Mouse (Mus musculus): ENCODE results near the gene Gnmt.
"Not testable (repeated sequence)": the region's sequence is repeated elsewhere in the genome, so short reads cannot be mapped to it uniquely, and the experiment has no call there.

Gene Gnmt

DNA sequence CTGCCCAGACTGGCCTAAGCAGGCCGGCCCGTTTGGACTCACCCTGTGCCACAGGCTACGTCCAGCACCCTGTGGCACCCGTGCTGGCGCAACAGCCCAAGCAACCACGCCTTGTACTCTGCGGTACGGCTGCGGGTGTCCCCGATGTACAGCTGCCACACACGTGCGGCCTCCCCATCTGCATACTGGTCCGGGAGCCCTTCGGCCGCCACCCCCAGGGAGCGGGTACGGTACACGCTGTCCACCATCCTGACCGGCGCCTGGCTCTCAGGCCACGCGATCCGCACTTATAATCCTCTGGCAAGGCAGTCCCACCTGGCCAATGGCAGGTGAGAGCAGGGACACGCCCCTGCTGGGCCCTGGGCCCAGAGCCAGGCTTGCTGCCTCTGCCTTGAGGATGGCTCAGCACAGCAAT, at the start of gene Gnmt:
TSS of gene Gnmt (minus strand) at position 265 of the 415 bp plus-strand sequence.
- DNase-seq (ENCODE audit: low read depth, low spot score), result no peak

DNA sequence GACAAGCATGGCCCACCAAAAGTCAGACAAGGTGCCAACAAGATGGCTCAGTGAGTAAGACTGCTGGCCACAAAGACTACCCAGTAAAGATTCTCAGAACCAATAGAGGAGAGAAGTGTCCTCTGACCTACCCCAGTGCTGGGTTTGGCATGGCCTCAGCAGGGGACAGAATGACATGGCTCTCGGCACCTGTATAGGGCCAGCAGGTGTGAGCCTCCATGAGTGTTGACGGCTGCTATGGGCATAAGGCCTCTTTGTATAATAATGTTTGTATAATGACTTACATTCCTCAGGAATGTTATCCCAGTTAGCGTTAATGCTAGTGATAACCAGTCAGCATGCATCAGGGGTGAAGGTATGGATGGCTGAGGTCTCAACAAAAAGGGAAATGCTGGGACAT, 47.1 kb upstream of the Gnmt start:
- DNase-seq (ENCODE audit: low read depth, low spot score), result no peak

DNA sequence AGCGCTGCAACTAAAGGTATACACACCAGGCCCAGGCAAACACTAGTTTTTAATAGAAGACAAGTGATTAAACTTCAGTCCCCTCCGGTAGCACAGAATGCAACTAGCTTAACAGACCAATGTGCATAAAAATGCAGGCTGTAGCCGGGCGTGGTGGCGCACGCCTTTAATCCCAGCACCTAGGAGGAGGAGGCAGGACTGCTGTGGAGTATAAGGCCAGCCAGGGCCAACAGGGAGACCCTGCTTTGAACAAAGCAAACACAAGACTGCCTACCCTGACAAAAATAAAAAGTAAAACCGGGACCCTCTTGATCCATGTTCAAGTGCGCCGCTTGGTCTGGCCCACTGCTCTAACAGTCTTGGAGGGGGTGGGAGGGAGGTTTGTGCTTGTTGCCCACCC, 46.1 kb upstream of the Gnmt start:
- no peak for DNase-seq (ENCODE audit: low read depth, low spot score)

DNA sequence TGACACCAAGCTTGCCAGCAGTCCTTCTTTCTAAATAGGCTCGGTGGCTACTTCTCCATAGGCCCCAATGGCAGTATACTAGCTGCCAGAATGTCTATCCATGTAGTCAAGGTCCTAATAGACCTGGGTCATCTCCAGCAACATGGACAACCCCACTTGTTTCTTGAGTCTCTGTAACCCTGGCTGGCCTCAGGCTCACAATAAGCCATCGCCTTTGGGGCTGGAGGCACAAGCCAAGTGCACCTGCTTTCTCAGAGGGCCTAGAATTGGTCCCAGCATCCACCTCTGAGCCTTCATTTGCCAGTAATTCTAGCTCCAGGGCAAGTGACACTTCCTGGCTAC, 45.1 kb upstream of the Gnmt start:
- no peak for DNase-seq (ENCODE audit: low read depth, low spot score)

DNA sequence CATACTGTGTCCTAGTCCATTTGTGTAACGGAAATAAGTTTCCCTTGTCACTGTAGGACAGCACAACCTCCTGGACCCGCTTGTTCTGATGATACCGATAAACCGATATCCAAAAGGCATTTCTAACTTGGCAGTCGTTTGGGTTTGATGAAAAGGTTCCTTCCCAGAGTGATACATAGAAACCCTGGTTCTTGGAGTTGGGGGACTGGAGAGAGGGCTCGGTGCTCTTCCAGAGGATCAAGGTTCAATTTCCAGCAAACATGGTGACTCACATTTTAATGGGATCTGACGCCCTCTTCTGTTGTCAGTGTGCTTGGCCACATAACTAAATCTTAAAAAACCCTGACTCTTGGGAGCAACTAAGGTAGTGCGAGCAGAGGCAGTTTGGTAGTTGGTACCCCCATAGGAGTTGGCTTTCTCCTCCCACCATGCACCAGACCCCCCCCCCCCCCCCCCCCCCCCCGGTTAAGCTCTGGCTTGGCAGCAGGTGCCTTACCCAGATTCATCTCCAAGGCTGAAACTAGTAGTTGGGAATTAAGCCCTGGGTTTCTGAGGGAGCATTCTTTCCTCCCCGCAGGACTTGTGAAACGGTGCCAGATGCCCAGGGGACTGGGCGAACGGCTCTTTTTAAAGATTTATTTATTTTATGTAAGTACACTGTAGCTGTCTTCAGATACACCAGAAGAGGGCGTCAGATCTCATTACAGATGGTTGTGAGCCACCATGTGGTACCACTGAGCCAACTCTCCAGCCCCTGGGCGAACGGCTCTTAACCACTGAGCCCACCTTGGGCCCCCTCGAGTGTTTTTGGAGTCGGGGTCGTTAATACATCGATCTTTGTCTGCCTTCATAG, 44.5 kb upstream of the Gnmt start:
- no peak for DNase-seq (ENCODE audit: low read depth, low spot score)

DNA sequence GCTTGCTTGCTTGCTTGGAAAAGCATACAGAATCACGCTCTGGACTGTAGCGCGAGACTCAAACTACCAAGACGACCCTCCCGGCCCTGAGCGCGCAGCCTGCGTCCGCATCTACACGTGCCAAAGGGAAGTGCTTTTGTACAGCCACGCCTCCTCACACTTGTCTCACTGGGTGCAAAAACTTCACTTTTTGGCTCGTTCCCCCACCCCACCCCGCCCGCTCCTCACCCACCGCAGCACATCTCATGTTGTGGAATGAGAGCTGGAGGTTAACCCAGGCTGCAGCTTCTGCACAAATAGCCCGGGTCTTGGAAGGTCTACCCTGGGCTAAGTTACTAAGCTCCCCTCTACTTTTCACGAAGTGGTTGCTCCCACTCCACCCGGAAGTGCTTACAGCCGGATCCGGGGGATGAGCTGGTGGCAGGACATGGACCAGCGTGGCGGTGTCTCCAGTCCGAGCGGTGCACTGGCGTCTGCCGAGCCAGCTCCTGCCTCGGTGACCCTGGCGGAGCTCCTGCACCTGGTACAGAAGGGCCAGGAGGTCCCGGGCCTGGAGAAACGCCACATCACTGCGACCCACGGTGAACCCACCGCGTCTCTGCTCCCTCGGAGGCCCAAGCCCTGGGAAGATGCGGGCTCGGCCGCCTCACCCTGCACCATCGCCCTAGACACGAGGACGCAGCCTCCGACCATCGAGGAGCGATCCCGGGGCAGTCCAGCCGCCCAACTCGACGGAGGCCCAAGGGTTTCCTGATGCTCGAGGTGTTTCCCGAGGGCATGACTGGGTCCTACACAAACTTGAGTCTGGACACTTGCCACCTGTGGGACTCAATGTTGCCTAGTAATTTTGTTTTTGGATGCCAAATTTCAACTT, 43.7 kb upstream of the Gnmt start, which contains the start of gene 2310039H08Rik:
TSS of gene 2310039H08Rik (plus strand) at position 232 of the 874 bp plus-strand sequence.
- DNase-seq (ENCODE audit: low read depth, low spot score), result peak; percentile 79

DNA sequence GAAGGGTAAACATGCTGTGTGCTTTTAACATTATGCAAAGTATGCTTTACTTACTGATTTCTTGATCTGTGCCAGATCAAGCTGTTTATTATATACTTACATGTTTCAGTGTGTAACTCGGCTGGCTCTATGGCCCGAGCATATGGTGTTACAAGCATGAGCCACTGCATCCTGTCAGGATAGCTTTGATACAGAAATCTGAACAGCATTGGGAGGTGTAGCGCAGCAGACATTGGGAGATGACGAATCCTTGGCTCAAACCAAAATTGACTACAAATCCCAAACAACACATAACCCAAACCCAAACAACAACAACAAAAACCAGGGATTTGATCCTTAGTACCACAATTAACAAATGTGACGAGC, 43.1 kb upstream of the Gnmt start:
- no peak for DNase-seq (ENCODE audit: low read depth, low spot score)

DNA sequence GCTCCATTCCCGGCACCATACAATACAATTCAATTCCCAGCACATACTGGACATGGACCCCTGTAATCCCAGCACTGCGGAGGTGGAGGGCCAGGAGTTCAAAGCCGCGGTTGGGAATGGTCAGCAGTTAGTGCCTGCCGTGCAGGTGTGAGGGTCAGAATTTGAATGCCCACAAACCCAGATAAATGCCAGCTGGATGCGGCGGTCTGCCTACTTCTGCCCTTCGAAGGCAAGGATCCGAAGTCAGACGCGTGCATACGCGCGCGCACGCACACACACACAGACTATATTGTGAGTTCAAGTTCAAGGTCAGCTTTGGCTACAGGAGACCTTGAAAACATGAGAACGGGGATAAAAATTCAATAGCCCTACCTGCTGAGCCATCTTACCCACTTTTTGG, 42.6 kb upstream of the Gnmt start:
- DNase-seq (ENCODE audit: low read depth, low spot score), result no peak

DNA sequence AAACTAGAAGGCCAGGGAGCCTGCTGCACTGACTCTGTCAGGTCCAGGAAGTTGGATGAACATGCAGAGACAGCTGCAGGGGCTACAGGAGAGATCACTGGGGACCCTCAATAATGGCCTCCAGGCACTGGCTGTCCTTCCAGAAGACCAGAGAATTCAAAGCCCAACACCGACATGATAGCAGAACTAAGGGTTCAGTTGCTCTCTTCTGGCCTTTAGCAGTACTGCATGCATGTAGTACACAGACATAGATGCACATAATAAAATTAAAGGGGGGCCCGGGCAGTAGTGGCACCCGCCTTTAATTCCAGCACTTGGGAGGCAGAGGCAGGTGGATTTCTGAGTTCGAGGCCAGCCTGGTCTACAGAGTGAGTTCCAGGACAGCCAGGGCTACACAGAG, 42.1 kb upstream of the Gnmt start:
- no peak for DNase-seq (ENCODE audit: low read depth, low spot score)

DNA sequence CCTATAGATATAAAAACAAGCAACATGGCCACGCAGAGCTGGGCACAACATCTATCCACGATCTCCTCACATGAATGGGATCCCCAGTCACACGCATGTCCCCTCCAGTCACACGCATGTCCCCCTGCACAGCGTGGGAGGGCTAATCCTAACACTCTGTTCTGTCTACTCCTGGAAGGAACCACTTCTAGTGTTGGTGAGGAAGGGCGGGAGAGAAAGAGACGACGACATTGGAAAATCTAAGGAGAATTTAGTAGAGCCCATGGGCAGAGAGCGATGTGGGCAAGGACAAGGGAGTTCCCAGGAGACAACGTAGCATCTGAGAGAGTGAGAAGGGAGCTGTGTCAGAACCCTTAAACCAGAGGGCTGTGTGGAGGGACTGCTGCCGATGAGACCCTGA, 41.6 kb upstream of the Gnmt start:
- DNase-seq (ENCODE audit: low read depth, low spot score), result no peak

DNA sequence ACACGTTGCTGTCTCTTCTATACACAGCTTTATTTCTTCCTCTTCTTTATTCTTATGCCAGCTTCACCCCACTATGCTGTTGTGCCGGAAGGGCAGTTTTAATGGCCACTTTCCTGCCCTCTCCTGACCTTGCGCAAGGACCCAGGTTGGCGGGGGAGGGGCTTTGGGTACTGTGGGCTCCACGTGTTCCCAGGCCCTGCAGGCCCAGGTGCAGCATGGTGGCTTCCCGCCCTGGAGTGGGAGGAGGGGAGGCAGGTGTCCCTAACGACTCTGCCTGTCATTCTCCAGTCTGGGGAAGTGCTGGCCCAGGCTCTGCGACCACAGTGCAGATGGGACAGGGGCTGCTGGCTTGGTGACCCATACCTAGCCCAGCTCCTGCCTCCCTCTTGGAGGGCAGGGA, 38.9 kb upstream of the Gnmt start:
- no peak for DNase-seq (ENCODE audit: low read depth, low spot score)

DNA sequence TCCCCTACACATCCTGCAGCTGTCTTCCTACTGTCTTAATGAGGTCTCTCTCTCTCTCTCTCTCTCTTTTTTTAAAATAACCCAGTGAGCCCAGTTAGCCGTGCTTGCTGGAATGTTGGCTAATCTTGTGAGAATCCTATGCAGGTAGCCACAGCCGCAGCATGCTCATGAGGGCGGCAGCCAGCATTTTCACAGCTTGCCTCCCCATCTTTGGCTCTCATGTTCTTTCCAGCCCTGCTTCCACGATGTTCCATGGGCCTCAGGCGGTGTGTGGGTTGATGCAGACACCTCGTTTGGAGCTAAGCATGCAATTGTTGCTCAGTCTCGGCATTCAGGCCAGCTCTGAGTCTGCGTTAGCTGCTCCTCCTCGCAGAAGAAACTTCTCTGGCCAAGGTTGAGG, 35.9 kb upstream of the Gnmt start:
- DNase-seq (ENCODE audit: low read depth, low spot score), result not testable (repeated sequence)

DNA sequence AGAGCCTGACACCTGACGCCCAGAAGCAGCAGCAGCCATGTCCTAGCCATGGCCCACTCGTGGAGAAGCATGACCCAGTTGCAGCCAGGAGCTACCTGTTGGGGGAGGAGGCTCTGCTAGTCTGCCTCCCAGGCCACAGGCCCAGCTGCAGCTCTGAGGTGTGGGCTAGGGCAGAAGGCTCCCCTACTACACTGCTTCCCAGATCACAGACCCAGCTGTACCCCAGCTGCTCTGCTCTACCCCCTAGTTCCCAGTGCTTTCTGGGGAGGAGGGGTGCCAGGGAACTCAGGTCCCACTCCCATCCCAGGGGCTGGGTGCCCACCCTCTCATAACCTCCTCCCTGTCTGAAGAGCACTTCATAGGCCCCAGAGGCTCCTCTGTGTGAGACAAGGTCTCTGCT, 34.6 kb upstream of the Gnmt start, which contains the start of gene Ptcra:
TSS of gene Ptcra (minus strand) at position 169 of the 400 bp plus-strand sequence.
- no peak for DNase-seq (ENCODE audit: low read depth, low spot score)

DNA sequence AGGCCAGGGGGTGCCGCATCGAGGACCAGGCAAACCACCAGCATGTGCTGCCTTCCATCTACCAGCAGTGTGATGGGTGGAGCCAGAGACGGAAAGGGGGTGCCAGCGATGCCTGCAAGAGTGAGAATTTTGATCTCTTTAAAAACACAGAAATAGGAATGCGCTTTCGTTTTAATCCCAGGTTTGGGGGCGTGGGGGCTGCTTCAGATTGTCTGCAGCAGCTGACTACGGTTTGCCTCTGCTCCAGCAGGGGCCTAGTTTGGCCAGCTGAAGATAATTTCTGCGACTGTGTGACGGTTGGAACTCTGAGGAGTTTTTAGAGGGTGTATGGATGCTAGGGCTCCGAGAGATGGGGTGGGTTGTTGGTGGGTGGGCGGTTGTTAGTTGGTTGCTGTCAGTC, 29.8 kb upstream of the Gnmt start:
- no peak for DNase-seq (ENCODE audit: low read depth, low spot score)

DNA sequence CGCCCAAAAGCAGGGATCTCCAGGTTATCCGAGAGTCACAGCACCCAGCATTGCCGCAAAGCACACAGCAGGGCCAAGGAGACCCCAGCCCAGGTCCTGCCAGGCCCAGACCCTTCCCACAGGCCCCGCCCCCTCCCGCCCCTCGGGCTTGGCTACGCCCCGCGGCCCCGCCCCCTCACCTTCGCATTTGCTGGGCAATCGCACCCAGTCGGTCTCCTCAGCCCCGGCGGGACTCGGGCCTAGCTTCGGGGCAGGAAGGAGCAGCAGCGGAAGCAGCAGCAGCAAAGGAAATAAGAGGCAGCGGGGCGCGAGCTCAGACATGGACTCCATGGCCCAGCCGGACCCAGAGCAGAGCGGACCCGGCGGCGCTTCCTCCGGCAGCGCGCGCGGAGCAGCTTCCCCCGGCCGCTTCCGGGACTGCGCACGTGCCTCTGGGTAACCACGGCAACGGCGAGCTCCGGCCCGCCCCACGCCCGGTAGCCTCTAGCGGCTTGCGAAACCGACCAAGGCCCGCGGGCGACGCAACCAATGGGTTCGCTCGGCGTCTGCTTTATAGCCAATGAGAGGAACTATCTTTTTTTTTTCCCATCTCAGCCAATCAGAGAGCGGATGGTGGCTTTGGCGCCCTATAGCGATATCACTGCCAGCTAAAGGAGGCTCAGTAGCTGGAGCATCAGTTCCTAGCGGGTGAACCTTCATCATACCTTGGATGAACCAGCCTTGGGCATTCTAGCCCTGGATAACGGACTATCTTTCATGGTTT, 23.0 kb upstream of the Gnmt start, which contains the start of gene Cnpy3:
TSS of gene Cnpy3 (minus strand) at position 421 of the 763 bp plus-strand sequence.
- DNase-seq (ENCODE audit: low read depth, low spot score), result peak; percentile 95

DNA sequence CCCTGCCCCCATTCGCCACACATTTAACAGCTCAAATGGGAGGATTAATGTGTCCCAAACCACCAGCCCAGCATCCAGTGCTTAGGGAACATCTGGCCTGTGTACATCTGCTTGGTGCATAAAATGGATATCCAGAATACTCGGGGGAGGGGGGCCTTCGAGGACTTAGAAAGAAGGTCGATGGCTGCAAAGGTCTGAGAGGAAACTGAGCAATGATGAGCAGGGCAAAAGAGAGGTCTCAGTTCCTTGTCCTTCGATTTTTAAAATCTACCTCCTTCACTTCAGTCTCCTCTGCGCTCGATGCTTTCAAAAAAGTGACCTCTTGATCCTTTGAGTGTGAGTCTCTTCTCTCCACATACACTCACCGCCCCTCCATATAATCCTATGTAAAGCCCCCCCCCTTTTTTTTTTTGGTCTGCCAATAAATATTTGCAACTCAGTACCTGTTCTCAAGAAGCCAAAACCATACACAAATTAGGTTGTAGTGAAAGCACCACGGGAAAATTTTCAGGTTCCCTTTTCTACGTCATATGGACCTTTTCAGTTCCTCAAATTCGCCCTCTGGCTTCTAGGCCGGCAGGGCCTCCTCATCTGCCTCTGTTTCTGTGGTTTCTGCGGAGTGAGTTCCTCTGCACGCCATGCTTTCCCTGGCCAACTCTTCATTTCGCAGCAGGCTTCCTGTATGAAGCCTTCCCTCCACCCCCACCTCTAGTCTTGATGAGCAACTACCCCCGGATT, 22.3 kb upstream of the Gnmt start:
- no peak for DNase-seq (ENCODE audit: low read depth, low spot score)

DNA sequence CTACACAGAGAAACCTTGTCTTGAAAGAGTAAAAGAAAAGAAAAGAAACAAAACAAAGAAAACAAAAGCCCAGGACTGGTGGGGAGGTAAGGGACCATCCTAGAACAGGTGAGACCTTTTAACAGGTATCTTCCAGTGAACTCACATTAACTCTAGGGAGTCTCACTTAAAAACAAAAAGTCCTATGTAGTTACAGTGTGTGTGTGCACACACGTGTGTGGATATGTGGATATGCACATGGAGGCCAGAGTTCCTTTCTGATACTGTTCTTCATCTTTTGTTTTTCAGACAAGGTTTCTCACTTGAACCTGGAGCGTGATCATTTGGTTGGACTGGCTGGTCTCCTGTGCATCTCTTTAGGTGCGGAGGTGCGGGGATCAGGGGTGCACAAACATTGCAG, 21.6 kb upstream of the Gnmt start:
- DNase-seq (ENCODE audit: low read depth, low spot score), result no peak

DNA sequence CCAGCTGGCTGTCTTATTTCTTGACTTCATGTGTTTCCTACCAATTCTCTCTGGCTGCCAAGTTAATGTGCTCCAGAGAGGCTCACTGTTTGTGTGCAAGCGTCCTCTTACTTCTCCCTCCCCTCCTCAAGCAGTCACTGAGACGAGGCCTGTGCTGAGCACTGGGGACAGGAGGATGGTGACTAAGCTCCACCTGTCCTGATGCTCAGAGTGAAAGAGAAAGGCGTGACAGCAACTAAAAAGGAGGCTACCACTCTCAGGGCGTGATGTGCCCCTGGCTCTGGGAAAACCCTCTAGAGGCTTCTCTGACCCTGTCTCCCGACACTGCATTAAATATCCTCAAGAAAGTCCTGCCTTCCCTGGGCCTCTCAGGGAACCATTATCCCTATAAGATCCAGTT, 20.3 kb upstream of the Gnmt start:
- no peak for DNase-seq (ENCODE audit: low read depth, low spot score)

DNA sequence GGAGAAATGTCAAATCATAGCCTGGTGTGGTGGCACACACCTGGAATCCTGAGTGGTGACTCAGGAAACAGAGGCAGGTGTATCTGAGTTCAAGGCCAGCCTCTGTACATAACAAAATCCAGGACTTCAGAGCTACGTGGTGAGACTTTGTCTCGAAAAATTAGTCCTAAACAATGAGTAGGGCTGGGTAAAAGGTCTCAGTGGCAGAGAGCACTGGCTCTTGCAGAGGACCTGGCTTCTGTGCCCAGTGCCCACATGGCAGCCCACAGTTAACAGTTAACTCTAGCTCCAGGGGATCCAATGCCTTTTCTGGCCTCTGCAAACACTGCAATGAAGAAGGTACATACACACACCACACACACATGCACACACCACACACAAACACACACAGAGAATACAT, 18.8 kb upstream of the Gnmt start:
- DNase-seq (ENCODE audit: low read depth, low spot score), result no peak

DNA sequence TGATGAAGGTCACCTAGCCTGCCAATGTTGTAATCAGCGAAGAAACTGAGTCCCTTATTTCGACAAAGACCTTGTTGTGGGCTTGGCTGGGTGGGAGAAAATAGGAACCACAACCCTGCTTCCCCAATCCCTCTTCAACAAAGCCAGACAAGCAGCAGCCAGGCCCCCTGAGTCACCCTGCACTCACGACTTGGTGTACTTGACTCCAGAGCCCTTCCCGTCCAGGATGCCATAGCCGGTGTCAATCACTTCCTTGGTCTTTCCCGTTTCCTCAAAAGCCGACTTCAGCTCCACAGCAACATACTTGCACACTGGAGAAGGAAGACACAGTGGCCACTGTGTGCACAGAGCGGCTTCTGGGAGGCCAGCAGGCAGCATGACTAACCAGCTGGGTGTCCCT, 18.3 kb upstream of the Gnmt start:
- DNase-seq (ENCODE audit: low read depth, low spot score), result no peak

DNA sequence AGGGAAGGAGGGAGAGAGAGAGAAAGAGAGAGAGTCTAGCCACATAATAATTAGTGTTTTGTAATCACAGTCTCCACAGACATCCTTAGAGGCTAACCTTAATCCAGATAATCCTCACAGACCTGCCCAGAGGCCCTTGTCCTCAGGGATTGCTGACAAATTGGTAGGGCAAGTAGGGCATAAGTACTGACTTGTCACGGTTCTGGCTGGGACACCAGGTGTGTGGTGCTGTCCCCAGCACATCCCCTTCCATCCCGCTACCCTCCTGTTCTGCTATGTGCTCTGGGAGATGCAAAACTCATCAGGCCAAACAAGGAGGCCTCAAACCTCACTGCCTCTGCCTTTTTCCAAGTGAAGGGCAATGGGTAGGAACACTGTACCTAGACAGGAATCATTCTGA, 16.5 kb upstream of the Gnmt start:
- no peak for DNase-seq (ENCODE audit: low read depth, low spot score)

All from retina, postnatal 7 days (tissue).